Mouse (Mus musculus): ENCODE results near the gene Ttyh3. TPM values are rescaled to one million over a fixed set of nuclear protein-coding genes. Genes with fewer than 3 reads are reported as not detected.

The Ttyh3 gene
- total and polyA plus RNA-seq, 3 experiments, result 5.9 to 35.7 TPM; not detected in 1

DNA sequence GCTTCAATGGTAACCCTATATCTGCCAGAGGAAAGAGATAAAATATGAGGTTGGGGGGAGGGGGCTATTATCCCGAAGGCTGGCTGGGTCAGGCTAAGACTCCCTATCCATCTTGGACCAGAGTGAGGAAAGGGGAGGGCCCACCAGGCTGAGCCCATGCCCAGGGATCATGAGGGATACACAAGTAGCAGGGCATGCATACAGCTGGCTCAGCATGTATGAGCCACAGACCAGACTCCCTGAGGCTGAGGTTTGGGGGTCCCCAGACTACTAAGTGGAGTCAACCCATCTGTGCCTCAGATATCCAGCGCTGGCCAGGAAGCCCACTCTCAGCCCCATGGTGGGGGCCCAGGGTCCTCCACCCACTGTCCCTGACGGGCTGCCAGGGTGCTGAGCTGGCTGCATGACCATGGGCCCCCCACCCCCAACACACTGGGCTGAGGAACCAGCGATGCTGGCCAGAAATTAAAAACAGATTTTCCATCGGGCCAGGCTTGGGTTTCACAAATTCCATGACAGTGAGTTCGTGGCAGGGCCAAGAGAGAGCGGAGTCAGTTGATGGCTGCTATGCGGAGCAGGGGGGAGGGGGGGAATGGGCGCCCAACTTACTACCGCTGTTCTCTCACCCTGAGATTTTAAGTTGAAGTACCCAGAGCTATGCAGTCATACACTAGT lies 7.4 kb downstream of the Ttyh3 start:
- Histone ChIP-seq H3K79me2 (ENCODE audit: control insufficient read depth, insufficient read depth, low read length, poor library complexity) (no peaks in the 10 kb centered on the region; the same call in 1 of the 2 replicates), H3K4me3 (ENCODE audit: control insufficient read depth in 1 of 2, insufficient read depth in 1 of 2, low read depth in 2 of 2, low read length in 2 of 2) (no peak overlapping the region), H3K9me3 (replicated peaks; ENCODE audit: insufficient read depth, low read length) (no peaks in the 10 kb centered on the region), H3K27ac (ENCODE audit: control insufficient read depth, low read depth, low read length) (no peak overlapping the region), H3K9ac (ENCODE audit: control insufficient read depth, low read depth, low read length, poor library complexity, severe bottlenecking) (no peak overlapping the region), H3K4me1 (ENCODE audit: control insufficient read depth in 1 of 2, insufficient read depth in 2 of 2, low read length in 2 of 2) (peaks cover 10 to 33% of the 10 kb centered on the region in 2 experiments), H3K27me3 (ENCODE audit: control insufficient read depth in 1 of 2, insufficient read depth in 2 of 2, low read length in 2 of 2) (no peaks in the 10 kb centered on the region), H3K36me3 (ENCODE audit: control insufficient read depth in 1 of 2, insufficient read depth in 2 of 2, low read length in 2 of 2) (peaks cover 0 to 22% of the 10 kb centered on the region in 2 experiments; a peak in 2 of 4 replicates)
- TF ChIP-seq MYB (IDR thresholded peaks at IDR 0.05; ENCODE audit: low read depth, low read length) (no peak), GATA1 (IDR thresholded peaks at IDR 0.05; ENCODE audit: low read depth, low read length) (no peak), CHD2 (IDR thresholded peaks at IDR 0.05; ENCODE audit: low read length) (no peak), USF1 (IDR thresholded peaks at IDR 0.05; ENCODE audit: low read depth, low read length) (no peak), EP300 (IDR thresholded peaks at IDR 0.05; ENCODE audit: low read depth in 1 of 2, low read length in 2 of 2) (no peak), ZC3H11A (IDR thresholded peaks at IDR 0.05; ENCODE audit: low read depth, low read length) (no peak), MAZ (IDR thresholded peaks at IDR 0.05; ENCODE audit: low read depth, low read length) (no peak), TBP (IDR thresholded peaks at IDR 0.05; ENCODE audit: low read depth, low read length) (no peak), E2F4 (IDR thresholded peaks at IDR 0.05; ENCODE audit: borderline replicate concordance, low read depth, low read length) (no peak), RAD21 (IDR thresholded peaks at IDR 0.05; ENCODE audit: low read depth, low read length) (no peak), ZMIZ1 (IDR thresholded peaks at IDR 0.05; ENCODE audit: low read depth, low read length) (no peak), SMC3 (IDR thresholded peaks at IDR 0.05; ENCODE audit: low read depth, low read length) (no peak), POLR2AphosphoS5 (IDR thresholded peaks at IDR 0.05; ENCODE audit: borderline replicate concordance, low read depth, low read length) (no peak), POLR2AphosphoS2 (IDR thresholded peaks at IDR 0.05; ENCODE audit: low read length) (no peak), MXI1 (IDR thresholded peaks at IDR 0.05; ENCODE audit: low read depth, low read length) (no peak)
- DNase-seq (ENCODE audit: low read depth, low spot score), result no peak

DNA sequence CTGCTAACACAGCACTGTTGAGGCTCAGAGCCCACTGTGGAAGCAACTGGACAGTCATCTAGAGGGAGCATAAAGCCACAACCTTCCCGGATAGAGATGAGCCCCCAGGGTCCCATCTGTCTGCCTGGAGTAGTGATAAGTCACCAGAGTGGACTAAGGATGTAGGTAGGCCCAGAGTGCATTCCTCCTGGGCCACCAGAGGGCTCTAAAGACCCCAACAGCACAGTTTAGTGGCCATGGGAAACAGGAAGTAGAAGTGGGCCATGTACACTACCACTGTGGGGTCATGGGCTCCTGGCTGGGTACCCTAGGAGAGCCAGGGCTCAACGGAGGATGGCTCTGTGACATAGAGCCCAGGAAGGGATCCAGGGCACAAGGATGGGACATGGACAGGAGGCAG lies 8.0 kb downstream of the Ttyh3 start:
- Histone ChIP-seq H3K9me3 (replicated peaks; ENCODE audit: insufficient read depth, low read length) (no peaks in the 10 kb centered on the region), H3K9ac (ENCODE audit: control insufficient read depth, low read depth, low read length, poor library complexity, severe bottlenecking) (no peak overlapping the region), H3K4me3 (ENCODE audit: control insufficient read depth in 1 of 2, insufficient read depth in 1 of 2, low read depth in 2 of 2, low read length in 2 of 2) (no peak overlapping the region), H3K79me2 (ENCODE audit: control insufficient read depth, insufficient read depth, low read length, poor library complexity) (no peaks in the 10 kb centered on the region; the same call in 1 of the 2 replicates), H3K27ac (ENCODE audit: control insufficient read depth, low read depth, low read length) (no peak overlapping the region), H3K27me3 (ENCODE audit: control insufficient read depth in 1 of 2, insufficient read depth in 2 of 2, low read length in 2 of 2) (no peaks in the 10 kb centered on the region), H3K36me3 (ENCODE audit: control insufficient read depth in 1 of 2, insufficient read depth in 2 of 2, low read length in 2 of 2) (peaks cover 0 to 22% of the 10 kb centered on the region in 2 experiments; a peak in 2 of 4 replicates), H3K4me1 (ENCODE audit: control insufficient read depth in 1 of 2, insufficient read depth in 2 of 2, low read length in 2 of 2) (peaks cover 10 to 31% of the 10 kb centered on the region in 2 experiments)
- peak; percentile 17 for DNase-seq (ENCODE audit: low read depth, low spot score)
- peak in 1 of 3 experiments; percentile 36; a peak in 2 of 6 replicates for TF ChIP-seq CTCF (IDR thresholded peaks at IDR 0.05 in 2 of 3, conservative IDR thresholded peaks at IDR 0.05 in 1 of 3; ENCODE audit: control insufficient read depth in 1 of 3, insufficient read depth in 1 of 3, low read depth in 2 of 3, low read length in 3 of 3, poor library complexity in 1 of 3, severe bottlenecking in 1 of 3)
- peak; percentile 29; the same call in 1 of the 2 replicates for TF ChIP-seq SMC3 (IDR thresholded peaks at IDR 0.05; ENCODE audit: low read depth, low read length)
- TF ChIP-seq SIN3A (IDR thresholded peaks at IDR 0.05; ENCODE audit: low read length), result no peak
- TF ChIP-seq RAD21 (IDR thresholded peaks at IDR 0.05; ENCODE audit: low read depth, low read length), result peak; percentile 5
